Mouse (Mus musculus): Measurements from ENCODE around the gene Gm9758. TPM values are rescaled to one million over a fixed set of nuclear protein-coding genes. Genes with fewer than 3 reads are reported as not detected.
"Not testable (repeated sequence)": the region's sequence is repeated elsewhere in the genome, so short reads cannot be mapped to it uniquely, and the experiment has no call there.

The Gm9758 gene
- polyA plus RNA-seq, 1 experiment from 2014 or later = not detected

- WGBS = 86% methylated on average over 1 of the region's 1 CpGs
- not testable (repeated sequence) for H3K27ac ChIP-seq (ENCODE audit: low read length); ATAC-seq
Observed at GRCm38 (mm10) chr5:14941043-14941442, 26.3 kb upstream of the Gm9758 start.

GRCm38 (mm10) chr5:14938329-14938728, 23.6 kb upstream of the Gm9758 start, which contains the start of gene Speer4e:
Gene Speer4e (minus strand): TSS chr5:14938429.
- 44% methylated on average over 1 of the region's 1 CpGs for WGBS
- H3K27ac ChIP-seq (ENCODE audit: low read length); H3K4me1 ChIP-seq (ENCODE audit: control insufficient read depth, insufficient read depth, low read length); H3K9ac ChIP-seq (ENCODE audit: low read depth, low read length); H3K4me2 ChIP-seq (ENCODE audit: low read length); H3K27me3 ChIP-seq (ENCODE audit: control insufficient read depth, insufficient read depth, low read depth, low read length); H3K36me3 ChIP-seq (ENCODE audit: control insufficient read depth, insufficient read depth, low read length); H3K4me3 ChIP-seq (ENCODE audit: low read depth, low read length); ATAC-seq; H3K9me3 ChIP-seq (replicated peaks; ENCODE audit: control insufficient read depth, low read length, poor library complexity, severe bottlenecking): not testable (repeated sequence)

More at GRCm38 (mm10) chr5:14941043-14941442, 26.3 kb upstream of the Gm9758 start:
- H3K4me1 ChIP-seq (ENCODE audit: control insufficient read depth, insufficient read depth, low read length); H3K27me3 ChIP-seq (ENCODE audit: control insufficient read depth, insufficient read depth, low read depth, low read length); H3K9ac ChIP-seq (ENCODE audit: low read depth, low read length); H3K4me3 ChIP-seq (ENCODE audit: low read depth, low read length); H3K36me3 ChIP-seq (ENCODE audit: control insufficient read depth, insufficient read depth, low read length); H3K4me2 ChIP-seq (ENCODE audit: low read length); H3K9me3 ChIP-seq (replicated peaks; ENCODE audit: control insufficient read depth, low read length, poor library complexity, severe bottlenecking): not testable (repeated sequence)

GRCm38 (mm10) chr5:14933721-14934120, 19.0 kb upstream of the Gm9758 start:
- not testable (repeated sequence) for H3K4me1 ChIP-seq (ENCODE audit: control insufficient read depth, insufficient read depth, low read length); ATAC-seq; H3K27me3 ChIP-seq (ENCODE audit: control insufficient read depth, insufficient read depth, low read depth, low read length); H3K36me3 ChIP-seq (ENCODE audit: control insufficient read depth, insufficient read depth, low read length); H3K4me2 ChIP-seq (ENCODE audit: low read length); H3K9ac ChIP-seq (ENCODE audit: low read depth, low read length); H3K4me3 ChIP-seq (ENCODE audit: low read depth, low read length); H3K27ac ChIP-seq (ENCODE audit: low read length); H3K9me3 ChIP-seq (replicated peaks; ENCODE audit: control insufficient read depth, low read length, poor library complexity, severe bottlenecking)
- WGBS = 77% methylated on average over 5 of the region's 6 CpGs

- not testable (repeated sequence) for H3K27ac ChIP-seq (ENCODE audit: low read length); H3K36me3 ChIP-seq (ENCODE audit: control insufficient read depth, insufficient read depth, low read length); ATAC-seq; H3K9ac ChIP-seq (ENCODE audit: low read depth, low read length); H3K27me3 ChIP-seq (ENCODE audit: control insufficient read depth, insufficient read depth, low read depth, low read length); H3K4me3 ChIP-seq (ENCODE audit: low read depth, low read length); H3K4me1 ChIP-seq (ENCODE audit: control insufficient read depth, insufficient read depth, low read length); H3K9me3 ChIP-seq (replicated peaks; ENCODE audit: control insufficient read depth, low read length, poor library complexity, severe bottlenecking); H3K4me2 ChIP-seq (ENCODE audit: low read length)
- 29% methylated on average over 4 of the region's 4 CpGs for WGBS
Observed at GRCm38 (mm10) chr5:14927047-14927446, 12.3 kb upstream of the Gm9758 start.

- H3K9me3 ChIP-seq (replicated peaks; ENCODE audit: control insufficient read depth, low read length, poor library complexity, severe bottlenecking); H3K27ac ChIP-seq (ENCODE audit: low read length); H3K27me3 ChIP-seq (ENCODE audit: control insufficient read depth, insufficient read depth, low read depth, low read length); H3K9ac ChIP-seq (ENCODE audit: low read depth, low read length); ATAC-seq; H3K4me1 ChIP-seq (ENCODE audit: control insufficient read depth, insufficient read depth, low read length); H3K4me2 ChIP-seq (ENCODE audit: low read length); H3K4me3 ChIP-seq (ENCODE audit: low read depth, low read length); H3K36me3 ChIP-seq (ENCODE audit: control insufficient read depth, insufficient read depth, low read length): not testable (repeated sequence)
- WGBS = 75% methylated on average over 2 of the region's 3 CpGs
Observed at GRCm38 (mm10) chr5:14914361-14914760, 338 bp downstream of the Gm9758 start.

GRCm38 (mm10) chr5:14903539-14903938, 11.2 kb downstream of the Gm9758 start:
- WGBS = 16% methylated on average over 3 of the region's 3 CpGs

GRCm38 (mm10) chr5:14892242-14892641, 22.5 kb downstream of the Gm9758 start:
- WGBS = 79% methylated on average over 3 of the region's 3 CpGs
- Histone ChIP-seq H3K9me3 (replicated peaks; ENCODE audit: control insufficient read depth, low read length, poor library complexity, severe bottlenecking) (no peaks in the 10 kb centered on the region), H3K4me1 (ENCODE audit: control insufficient read depth, insufficient read depth, low read length) (no peaks in the 10 kb centered on the region), H3K36me3 (ENCODE audit: control insufficient read depth, insufficient read depth, low read length) (no peaks in the 10 kb centered on the region), H3K4me3 (ENCODE audit: low read depth, low read length) (no peak overlapping the region), H3K9ac (ENCODE audit: low read depth, low read length) (no peak overlapping the region), H3K4me2 (ENCODE audit: low read length) (no peak overlapping the region), H3K27me3 (ENCODE audit: control insufficient read depth, insufficient read depth, low read depth, low read length) (no peaks in the 10 kb centered on the region), H3K27ac (ENCODE audit: low read length) (no peak overlapping the region)
- ATAC-seq = no peak

More at GRCm38 (mm10) chr5:14903539-14903938, 11.2 kb downstream of the Gm9758 start:
- ATAC-seq; H3K27ac ChIP-seq (ENCODE audit: low read length); H3K4me3 ChIP-seq (ENCODE audit: low read depth, low read length); H3K9me3 ChIP-seq (replicated peaks; ENCODE audit: control insufficient read depth, low read length, poor library complexity, severe bottlenecking); H3K27me3 ChIP-seq (ENCODE audit: control insufficient read depth, insufficient read depth, low read depth, low read length); H3K4me2 ChIP-seq (ENCODE audit: low read length); H3K4me1 ChIP-seq (ENCODE audit: control insufficient read depth, insufficient read depth, low read length); H3K9ac ChIP-seq (ENCODE audit: low read depth, low read length); H3K36me3 ChIP-seq (ENCODE audit: control insufficient read depth, insufficient read depth, low read length): not testable (repeated sequence)

GRCm38 (mm10) chr5:14885291-14885690, 29.4 kb downstream of the Gm9758 start:
- not testable (repeated sequence) for H3K27me3 ChIP-seq (ENCODE audit: control insufficient read depth, insufficient read depth, low read depth, low read length); H3K4me3 ChIP-seq (ENCODE audit: low read depth, low read length); H3K9me3 ChIP-seq (replicated peaks; ENCODE audit: control insufficient read depth, low read length, poor library complexity, severe bottlenecking); H3K36me3 ChIP-seq (ENCODE audit: control insufficient read depth, insufficient read depth, low read length); ATAC-seq; H3K4me1 ChIP-seq (ENCODE audit: control insufficient read depth, insufficient read depth, low read length); H3K9ac ChIP-seq (ENCODE audit: low read depth, low read length); H3K27ac ChIP-seq (ENCODE audit: low read length); H3K4me2 ChIP-seq (ENCODE audit: low read length)
- 56% methylated on average over 2 of the region's 2 CpGs for WGBS

Measured in midbrain, embryonic 16.5 days (tissue).